Mouse (Mus musculus) testis, adult 2 months (tissue): ENCODE results near the gene Lcmt1.

Source experiments
- CTCF ChIP-seq: fragments of 200-500 bp; IDR thresholded peaks from 2 replicates; pipeline ENCODE4 v1.5.1; 2012; ENCODE audit warnings: low read depth, mild to moderate bottlenecking, inconsistent platforms, low read length, moderate library complexity; ENCODE audit not compliant: control insufficient read depth, insufficient read depth, insufficient replicate concordance
- POLR2A ChIP-seq: fragments of 200-500 bp; IDR thresholded peaks from 2 replicates; pipeline ENCODE4 v1.6.1; 2012; ENCODE audit warnings: low read depth, mild to moderate bottlenecking, inconsistent platforms, low read length, moderate library complexity; ENCODE audit not compliant: control insufficient read depth

DNA sequence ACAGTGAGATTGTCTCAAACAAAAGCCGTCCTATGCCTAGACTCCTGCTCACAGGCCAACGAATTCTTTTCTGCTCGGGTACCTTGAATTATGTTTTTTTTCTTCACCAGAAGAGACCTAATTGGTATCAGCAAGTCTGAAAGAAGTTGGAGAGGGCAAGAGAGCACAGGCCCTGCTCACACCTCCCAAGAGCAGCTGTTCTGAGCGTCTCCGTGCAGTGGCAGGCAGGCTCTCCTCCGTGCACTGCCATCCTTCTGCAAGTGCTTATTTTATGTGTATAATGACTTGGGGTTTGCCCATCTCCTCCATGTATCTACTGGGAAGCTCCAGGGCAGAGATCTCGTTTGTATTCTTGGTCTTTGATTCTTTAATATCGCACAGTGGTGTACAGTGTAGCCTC, 2.8 kb upstream of the Lcmt1 start:
- TF ChIP-seq POLR2A (no peak), CTCF (no peak)
